Mouse (Mus musculus) adrenal gland, adult (tissue): ENCODE measurements at regions not wholly inside any gene's neighbourhood (a gene's known extent, or its start where the extent isn't known, plus 50 kb on each side); places are given as distances from the start of the nearest gene placed in this dataset.

ENCODE experiments used
- DNase-seq, 2 experiments: peaks; one replicate each; pipeline ENCODE4 v3.0.0; 2022 to 2023; ENCODE audit warnings: low spot score in 1 of 2; ENCODE audit not compliant: inconsistent age in 2 of 2

- no peak for DNase-seq
Measured at GRCm38 (mm10) chr12:107823768-107824394, 179.5 kb downstream of the Bcl11b start.

- no peak for DNase-seq
Measured at GRCm38 (mm10) chr12:107825921-107826320, 177.5 kb downstream of the Bcl11b start.

GRCm38 (mm10) chr12:107831400-107832128, 171.8 kb downstream of the Bcl11b start:
- DNase-seq, result no peak

GRCm38 (mm10) chr12:107833001-107833400, 170.4 kb downstream of the Bcl11b start:
- no peak for DNase-seq

GRCm38 (mm10) chr12:107834512-107834911, 168.9 kb downstream of the Bcl11b start:
- no peak for DNase-seq

- no peak for DNase-seq
Measured at GRCm38 (mm10) chr12:107837741-107838140, 165.7 kb downstream of the Bcl11b start.

- no peak for DNase-seq
Measured at GRCm38 (mm10) chr12:107844631-107845030, 158.8 kb downstream of the Bcl11b start.

- peak; percentile 21 to 35 for DNase-seq
Measured at GRCm38 (mm10) chr12:107850591-107850990, 152.8 kb downstream of the Bcl11b start.

GRCm38 (mm10) chr12:107852921-107853320, 150.5 kb downstream of the Bcl11b start:
- no peak for DNase-seq

- DNase-seq, result no peak
Measured at GRCm38 (mm10) chr12:107855547-107855946, 147.9 kb downstream of the Bcl11b start.

- DNase-seq, result no peak
Measured at GRCm38 (mm10) chr12:107856421-107857043, 146.9 kb downstream of the Bcl11b start.

- DNase-seq, result no peak
Measured at GRCm38 (mm10) chr12:107858536-107859280, 144.7 kb downstream of the Bcl11b start.

GRCm38 (mm10) chr12:107859750-107860149, 143.7 kb downstream of the Bcl11b start:
- DNase-seq, result no peak

- no peak for DNase-seq
Measured at GRCm38 (mm10) chr12:107860358-107860757, 143.0 kb downstream of the Bcl11b start.
